In genomic region chr13:80885834-80886663, GRCm38 (mm10) we compare ENCODE assay signal across 8 mouse cellular contexts. TPM values are rescaled to one million over a fixed set of nuclear protein-coding genes. Genes with fewer than 3 reads are reported as not detected.
DNase-seq lines count a peak whose midpoint lies in the region; ATAC-seq lines count a peak whose summit lies in the region.

No protein-coding gene starts in this region.

- H3K9me3 ChIP-seq in heart, embryonic 14.5 days (ENCODE audit: control insufficient read depth, low read length), result no peaks in the 10 kb centered on the region
- no peaks in the 10 kb centered on the region for H3K9me3 ChIP-seq in liver, embryonic 12.5 days (replicated peaks)

- H3K27me3 ChIP-seq in heart, embryonic 14.5 days (ENCODE audit: control insufficient read depth, insufficient read depth, low read length), result no peaks in the 10 kb centered on the region
- no peaks in the 10 kb centered on the region for H3K27me3 ChIP-seq in liver, embryonic 12.5 days (replicated peaks)
- H3K27me3 ChIP-seq in splenic B cell, adult 2 months (ENCODE audit: control insufficient read depth, insufficient read depth, low read length, poor library complexity, severe bottlenecking), result no peaks in the 10 kb centered on the region

- WGBS in heart, embryonic 14.5 days, result 2% methylated on average over 66 of the region's 72 CpGs
- 1% methylated on average over 63 of the region's 72 CpGs for WGBS in liver, embryonic 12.5 days (ENCODE audit: insufficient replicate concordance)

- peak overlapping the region; percentile 99 to 100 for H3K27ac ChIP-seq in heart, embryonic 14.5 days (replicated peaks in 1 of 2; ENCODE audit: control insufficient read depth in 1 of 2, insufficient read depth in 1 of 2, low read depth in 2 of 2, low read length in 2 of 2)
- H3K27ac ChIP-seq in liver, embryonic 12.5 days, result peak overlapping the region; percentile 100

- peak overlapping the region; percentile 78 for H3K4me2 ChIP-seq in heart, embryonic 14.5 days (ENCODE audit: low read length)
- peak overlapping the region; percentile 70 for H3K4me2 ChIP-seq in liver, embryonic 12.5 days

- peak; percentile 98 for DNase-seq in CD8-positive naive resting alpha-beta T cell, adult 2 months (ENCODE audit: low read depth in 2 of 2, low spot score in 2 of 2)
- peak; percentile 95 for DNase-seq in c-Kit-negative CD71-positive TER-119-positive erythroid progenitor cells, embryonic 14.5 days (ENCODE audit: low read depth, low spot score)
- DNase-seq in fibroblast of lung, adult 2 months (ENCODE audit: low read depth), result peak; percentile 77
- DNase-seq in kidney, postnatal 10 days, result peak; percentile 97
- DNase-seq in naive thymus-derived CD4-positive, alpha-beta T cell, adult 2 months (ENCODE audit: low read depth), result peak; percentile 98
- DNase-seq in splenic B cell, adult 2 months (ENCODE audit: low read depth, low spot score), result peak; percentile 98

- H3K4me1 ChIP-seq in heart, embryonic 14.5 days (ENCODE audit: control insufficient read depth in 2 of 2, insufficient read depth in 2 of 2, low read length in 2 of 2), result peaks cover 3 to 12% of the 10 kb centered on the region in 2 experiments; a peak in 1 of 4 replicates
- H3K4me1 ChIP-seq in liver, embryonic 12.5 days, result peaks cover 5% of the 10 kb centered on the region; the same call in 1 of the 2 replicates

- H3K9ac ChIP-seq in heart, embryonic 14.5 days (ENCODE audit: low read length), result peak overlapping the region; percentile 97
- H3K9ac ChIP-seq in liver, embryonic 12.5 days, result peak overlapping the region; percentile 97

- peak; percentile 93 for ATAC-seq in heart, embryonic 14.5 days (ENCODE audit: insufficient number of reproducible peaks, insufficient read depth, low FRiP score, low read depth)
- peak; percentile 90 for ATAC-seq in liver, embryonic 12.5 days

- peaks cover 34% of the 10 kb centered on the region for H3K36me3 ChIP-seq in heart, embryonic 14.5 days (ENCODE audit: control insufficient read depth, insufficient read depth, low read length)
- H3K36me3 ChIP-seq in liver, embryonic 12.5 days, result peaks cover 26% of the 10 kb centered on the region
- peaks cover 4% of the 10 kb centered on the region; the same call in 1 of the 2 replicates for H3K36me3 ChIP-seq in splenic B cell, adult 2 months (ENCODE audit: control insufficient read depth, insufficient read depth, low read length, poor library complexity, severe bottlenecking)

- peak overlapping the region; percentile 67 to 75 for H3K4me3 ChIP-seq in heart, embryonic 14.5 days (ENCODE audit: control insufficient read depth in 1 of 2, insufficient read depth in 1 of 2, low read depth in 1 of 2, low read length in 2 of 2)
- H3K4me3 ChIP-seq in liver, embryonic 12.5 days, result peak overlapping the region; percentile 77

RNA-seq across cellular contexts. Expression of gene Arrdc3, which starts 2.9 kb away (rescaled TPM):
- polyA plus RNA-seq in heart, embryonic 14.5 days (2014; fragmentation: Nextera tagmentation; extraction: Ambion mirVana), result 56.2 and 58.1 TPM in 2 replicates
- polyA plus RNA-seq in liver, embryonic 12.5 days (2016; fragmentation: Nextera tagmentation; extraction: Ambion mirVana), result 18.8 and 21.5 TPM in 2 replicates

Comparison
In these comparisons a context has a peak if more than half of its experiments do, and no peak if none do; other contexts are left out.
1. Peak in every context shown above with its lines: DNase-seq, ATAC-seq, H3K4me3 ChIP-seq and H3K27ac ChIP-seq.